Mouse (Mus musculus) forebrain, embryonic 13.5 days (tissue): ENCODE results near the gene Fkbp11. TPM values are rescaled to one million over a fixed set of nuclear protein-coding genes. Genes with fewer than 3 reads are reported as not detected.

Source experiments
- polyA plus RNA-seq: library from polyadenylated mRNA; unstranded; fragments of >200 nt; fragmentation: Nextera tagmentation; extraction: Ambion mirVana; gene quantifications from 2 replicates; pipeline ENCODE4 v1.2.1, GENCODE M21; 2015

The Fkbp11 gene
- polyA plus RNA-seq, 1 experiment from 2014 or later: 3.0 TPM

Other genes with a start within 250 kb of the Fkbp11 start
- gene Lalba, start 245.5 kb downstream of the Fkbp11 start, polyA plus RNA-seq: not detected in 2 replicates
- not detected in 2 replicates for gene Olfr279, start 235.8 kb downstream of the Fkbp11 start, polyA plus RNA-seq
- gene Kansl2, start 193.9 kb downstream of the Fkbp11 start, polyA plus RNA-seq: 150 and 157 TPM in 2 replicates
- gene Ccnt1, start 157.3 kb downstream of the Fkbp11 start, polyA plus RNA-seq: 63.6 and 68.1 TPM in 2 replicates
- not detected in 2 replicates for gene 4930415O20Rik, start 157.2 kb downstream of the Fkbp11 start, polyA plus RNA-seq
- 8.9 and 10.3 TPM in 2 replicates for gene Adcy6, start 118.1 kb downstream of the Fkbp11 start, polyA plus RNA-seq
- gene Cacnb3, start 97.4 kb downstream of the Fkbp11 start, polyA plus RNA-seq: 82.1 and 94.8 TPM in 2 replicates
- gene Ddx23, start 65.3 kb downstream of the Fkbp11 start, polyA plus RNA-seq: 32.5 and 33.3 TPM in 2 replicates
- 6.3 and 7.0 TPM in 2 replicates for gene Rnd1, start 50.7 kb downstream of the Fkbp11 start, polyA plus RNA-seq
- 2.1 TPM in 2 replicates for gene Ccdc65, start 20.0 kb downstream of the Fkbp11 start, polyA plus RNA-seq
- gene Arf3, start 35.0 kb upstream of the Fkbp11 start, polyA plus RNA-seq: 49.2 and 55.1 TPM in 2 replicates
- not detected in 2 replicates for gene Wnt10b, start 50.0 kb upstream of the Fkbp11 start, polyA plus RNA-seq
- not detected in 2 replicates for gene Wnt1, start 61.7 kb upstream of the Fkbp11 start, polyA plus RNA-seq
- gene Ddn, start 81.3 kb upstream of the Fkbp11 start, polyA plus RNA-seq: 0.05 and 0.15 TPM in 2 replicates
- gene Prkag1, start 103.3 kb upstream of the Fkbp11 start, polyA plus RNA-seq: 95.9 and 99.4 TPM in 2 replicates
- gene Kmt2d, start 143.0 kb upstream of the Fkbp11 start, polyA plus RNA-seq: 13.7 and 14.3 TPM in 2 replicates
- 31.7 and 33.0 TPM in 2 replicates for gene Rhebl1, start 166.3 kb upstream of the Fkbp11 start, polyA plus RNA-seq
- 0.22 and 0.28 TPM in 2 replicates for gene Dhh, start 170.3 kb upstream of the Fkbp11 start, polyA plus RNA-seq
- 39.8 and 47.1 TPM in 2 replicates for gene Lmbr1l, start 190.0 kb upstream of the Fkbp11 start, polyA plus RNA-seq
- 1,607 and 1,715 TPM in 2 replicates for gene Tuba1b, start 206.4 kb upstream of the Fkbp11 start, polyA plus RNA-seq
- not detected in 2 replicates for gene Gm49450, start 225.4 kb upstream of the Fkbp11 start, polyA plus RNA-seq
- gene Tuba1a, start 225.5 kb upstream of the Fkbp11 start, polyA plus RNA-seq: 10,586 and 11,102 TPM in 2 replicates